Mouse (Mus musculus): Measurements from ENCODE around the gene 2310061I04Rik.
"Not testable (repeated sequence)": the region's sequence is repeated elsewhere in the genome, so short reads cannot be mapped to it uniquely, and the experiment has no call there.

The 2310061I04Rik gene

GRCm38 (mm10) chr17:35896781-35897643, at the start of gene 2310061I04Rik:
Gene 2310061I04Rik (minus strand): TSS chr17:35897431.
- peak; percentile 93 for DNase-seq

GRCm38 (mm10) chr17:35939941-35940340, 42.7 kb upstream of the 2310061I04Rik start:
- no peak for DNase-seq

GRCm38 (mm10) chr17:35939108-35939507, 41.9 kb upstream of the 2310061I04Rik start:
- DNase-seq: no peak

GRCm38 (mm10) chr17:35937700-35938348, 40.6 kb upstream of the 2310061I04Rik start:
- DNase-seq: no peak

GRCm38 (mm10) chr17:35935763-35936162, 38.5 kb upstream of the 2310061I04Rik start:
- not testable (repeated sequence) for DNase-seq

- DNase-seq: no peak
Measured at GRCm38 (mm10) chr17:35932608-35933007, 35.4 kb upstream of the 2310061I04Rik start.

- DNase-seq: no peak
Measured at GRCm38 (mm10) chr17:35930627-35931026, 33.4 kb upstream of the 2310061I04Rik start.

- DNase-seq: no peak
Measured at GRCm38 (mm10) chr17:35929534-35929933, 32.3 kb upstream of the 2310061I04Rik start.

- no peak for DNase-seq
Measured at GRCm38 (mm10) chr17:35927471-35927870, 30.2 kb upstream of the 2310061I04Rik start.

- no peak for DNase-seq
Measured at GRCm38 (mm10) chr17:35923281-35923680, 26.1 kb upstream of the 2310061I04Rik start.

- DNase-seq: no peak
Measured at GRCm38 (mm10) chr17:35922566-35922965, 25.3 kb upstream of the 2310061I04Rik start.

GRCm38 (mm10) chr17:35921710-35922109, 24.5 kb upstream of the 2310061I04Rik start:
- DNase-seq: no peak

- DNase-seq: no peak
Measured at GRCm38 (mm10) chr17:35920862-35921562, 23.8 kb upstream of the 2310061I04Rik start.

- DNase-seq: no peak
Measured at GRCm38 (mm10) chr17:35920384-35920783, 23.2 kb upstream of the 2310061I04Rik start.

GRCm38 (mm10) chr17:35919864-35920301, 22.7 kb upstream of the 2310061I04Rik start:
- no peak for DNase-seq

- DNase-seq: peak; percentile 86
Measured at GRCm38 (mm10) chr17:35919060-35919715, 22.0 kb upstream of the 2310061I04Rik start.

- no peak for DNase-seq
Measured at GRCm38 (mm10) chr17:35918276-35919059, 21.2 kb upstream of the 2310061I04Rik start.

GRCm38 (mm10) chr17:35917463-35918251, 20.4 kb upstream of the 2310061I04Rik start:
- peak; percentile 54 for DNase-seq

- DNase-seq: no peak
Measured at GRCm38 (mm10) chr17:35917143-35917462, 19.9 kb upstream of the 2310061I04Rik start.

GRCm38 (mm10) chr17:35916297-35917142, 19.3 kb upstream of the 2310061I04Rik start, which contains the start of the genes Mrps18b and Ppp1r10:
Gene Mrps18b (minus strand): TSS chr17:35916389.
Gene Ppp1r10 (plus strand): TSS chr17:35916434.
- DNase-seq: peak; percentile 97

All from right cerebral cortex, postnatal 4 days (tissue).